Mouse (Mus musculus) frontal cortex, adult 2 months (tissue): ENCODE data around the gene Kcnj9. TPM values are rescaled to one million over a fixed set of nuclear protein-coding genes. Genes with fewer than 3 reads are reported as not detected.
A peak's percentile ranks its signal among the peaks of the same experiment; 100 is the strongest.

ENCODE experiments used
- DNase-seq, 2 experiments: peaks; one replicate each; pipeline ENCODE4 v3.0.0; 2022; ENCODE audit warnings: low spot score in 1 of 2; ENCODE audit errors: extremely low spot score in 1 of 2
- polyA plus RNA-seq: library from polyadenylated mRNA; depleted of rRNA; stranded (reverse); fragments of >200 nt; gene quantifications from 2 replicates; pipeline ENCODE4 v1.2.3, GENCODE M21; 2012

Gene Kcnj9
- polyA plus RNA-seq, 1 experiment, result 102 TPM

DNA sequence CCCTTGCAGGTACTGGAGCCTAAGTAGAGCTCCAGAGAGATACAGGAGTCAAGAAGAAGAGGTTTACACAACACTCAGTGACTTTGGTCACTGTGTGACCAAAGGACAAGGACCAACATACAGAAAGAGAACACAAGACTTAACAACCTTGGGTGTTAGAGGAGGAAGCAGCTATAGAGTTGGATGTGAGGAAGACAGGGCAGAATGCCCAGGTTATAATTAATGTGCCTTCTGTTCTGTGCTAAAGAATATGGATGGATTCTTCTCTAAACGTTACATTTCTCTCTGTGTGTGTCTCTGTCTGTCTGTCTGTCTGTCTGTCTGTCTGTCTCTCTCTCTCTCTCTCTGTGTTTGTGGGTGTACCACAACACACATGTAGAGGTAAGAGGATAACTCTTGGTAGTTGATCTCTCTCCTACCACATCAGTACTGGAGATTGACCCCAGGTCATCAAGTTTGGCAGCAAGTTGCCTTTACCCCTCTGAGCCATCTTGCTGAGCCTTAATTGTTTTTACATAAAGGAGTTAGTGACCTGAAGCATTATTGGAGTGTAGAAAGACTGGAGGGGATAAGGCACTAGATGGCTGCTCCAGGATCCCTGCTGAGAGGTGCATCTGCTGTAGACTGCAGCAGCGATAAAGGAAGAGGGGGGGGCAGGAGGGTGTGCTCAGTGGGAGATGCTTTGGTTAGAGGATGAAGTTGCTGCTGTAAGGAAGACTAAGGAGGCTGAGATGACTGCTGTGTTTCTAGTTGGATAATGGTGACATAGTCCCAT, 8.5 kb upstream of the Kcnj9 start:
- DNase-seq, result no peak

DNA sequence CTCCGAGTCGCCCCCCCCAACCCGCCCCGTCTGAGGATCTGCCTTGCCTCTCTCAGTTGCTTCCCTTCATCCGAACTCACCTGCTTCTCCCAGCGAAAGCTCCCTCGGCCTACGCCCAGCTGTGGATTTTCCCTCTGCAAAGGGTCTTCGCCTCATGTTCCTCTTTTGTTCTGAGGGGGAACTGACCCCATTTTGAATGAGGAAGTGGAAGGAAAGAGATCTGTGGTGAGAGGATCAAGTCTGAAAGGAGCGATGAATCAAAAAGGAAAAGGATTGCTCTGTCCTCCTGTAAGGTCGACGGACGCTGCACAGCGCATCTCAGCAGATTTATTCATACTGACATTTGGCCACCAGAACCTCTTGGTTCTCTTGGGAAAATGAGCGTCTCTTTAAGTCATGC, 6.7 kb upstream of the Kcnj9 start:
- DNase-seq, result no peak

DNA sequence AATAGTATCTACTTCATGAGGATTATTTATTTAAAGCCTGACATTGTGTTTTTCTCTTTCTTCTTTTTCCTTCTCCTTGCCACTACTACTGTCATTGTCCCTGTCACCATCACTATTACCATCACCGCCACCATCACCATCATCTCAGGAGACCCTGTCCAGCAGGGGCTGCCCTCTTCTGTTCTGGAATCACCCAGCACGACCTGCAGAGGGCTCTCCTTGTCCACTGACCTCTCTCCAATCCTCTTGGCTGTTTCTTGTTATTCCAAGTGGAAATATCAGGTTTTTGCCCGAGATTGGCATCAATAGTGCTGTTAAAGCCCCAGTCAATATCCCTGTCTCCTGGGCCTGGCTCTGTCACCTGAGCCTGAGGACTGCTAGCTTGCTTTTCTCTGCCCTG, 4.4 kb upstream of the Kcnj9 start:
- DNase-seq, result no peak

DNA sequence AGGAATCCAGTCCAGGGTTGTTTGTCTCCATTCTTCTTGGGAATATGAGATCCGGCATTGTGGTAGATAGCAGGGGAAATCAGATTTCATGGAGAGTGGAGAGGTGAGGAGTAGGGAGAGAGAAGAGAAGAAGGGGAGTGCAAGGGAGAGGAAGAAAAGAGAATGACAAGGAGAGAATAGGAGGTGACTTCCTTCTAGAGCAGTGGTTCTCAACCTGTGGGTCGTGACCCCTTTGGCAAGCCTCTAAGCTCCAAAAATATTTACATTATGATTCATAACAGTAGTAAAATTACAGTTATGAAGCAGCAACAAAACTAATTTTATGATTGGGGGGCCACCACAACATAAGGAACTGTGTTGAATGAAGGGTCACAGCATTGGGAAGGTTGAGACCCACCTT, 3.8 kb upstream of the Kcnj9 start:
- DNase-seq, result no peak

DNA sequence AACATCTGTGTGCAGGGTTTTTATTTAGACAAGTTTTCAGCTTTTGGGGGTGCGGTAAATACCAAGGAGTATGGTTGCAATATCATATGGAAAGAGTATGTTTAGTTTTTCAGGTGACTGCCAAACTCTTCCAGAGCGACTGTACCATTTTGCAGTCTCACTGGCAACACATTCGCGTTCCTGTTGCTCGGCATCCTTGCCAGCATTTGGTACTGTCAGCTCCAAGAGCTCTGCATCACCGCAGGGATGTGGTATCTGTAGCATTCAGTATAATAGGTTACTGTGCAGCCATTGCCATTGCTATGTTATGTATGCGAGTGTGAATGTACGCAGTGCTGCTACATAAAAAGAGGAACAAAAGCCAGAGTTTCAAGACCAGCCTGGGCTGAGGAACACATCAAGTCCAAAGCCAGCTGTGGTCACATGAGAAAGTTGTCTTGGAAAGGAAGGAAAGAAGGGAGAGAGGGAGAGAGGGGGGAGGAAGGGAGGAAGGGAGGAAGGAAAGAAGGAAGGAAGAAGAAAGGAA, 2.4 kb upstream of the Kcnj9 start:
- DNase-seq, result peak in 1 of 2 experiments; percentile 51

DNA sequence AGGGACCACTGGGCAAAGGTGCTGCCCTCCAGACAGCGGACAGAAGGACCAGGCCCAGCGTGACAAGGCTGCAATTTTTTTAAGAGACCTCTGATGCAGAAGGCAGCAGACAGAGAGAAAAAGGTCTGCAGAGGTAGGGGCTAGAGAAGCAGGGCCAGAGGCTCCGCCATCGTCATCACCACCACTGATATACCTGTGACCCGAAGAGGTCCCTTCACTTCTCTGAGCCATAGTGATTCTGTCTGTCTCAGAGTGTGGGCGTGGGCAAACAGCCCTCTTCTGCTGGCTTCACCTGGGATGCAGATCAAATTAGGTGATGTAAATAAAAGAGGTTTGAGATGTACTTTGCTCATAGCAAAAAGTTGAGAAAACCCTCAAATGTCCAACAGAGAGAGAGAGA, 498 bp upstream of the Kcnj9 start:
- DNase-seq, result no peak

DNA sequence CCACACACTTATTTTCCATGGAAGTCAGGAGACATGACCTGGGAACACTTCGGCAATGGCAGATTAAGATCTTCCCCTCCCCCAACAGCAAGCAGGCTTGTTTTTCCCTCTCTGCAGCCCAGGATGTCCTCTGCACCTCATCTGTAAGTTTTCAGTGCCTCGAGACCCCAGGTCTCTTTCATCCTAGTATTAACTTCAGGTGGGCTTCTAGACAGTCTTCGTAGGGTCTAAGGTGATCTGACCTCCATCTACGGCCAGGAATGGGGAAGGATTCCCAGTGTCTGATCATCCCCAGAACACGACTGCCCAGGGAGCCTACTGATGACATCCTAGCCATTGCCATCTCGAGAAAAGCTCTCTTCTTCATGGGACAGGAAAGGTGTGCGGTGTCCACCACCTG, 657 bp downstream of the Kcnj9 start:
- no peak for DNase-seq

DNA sequence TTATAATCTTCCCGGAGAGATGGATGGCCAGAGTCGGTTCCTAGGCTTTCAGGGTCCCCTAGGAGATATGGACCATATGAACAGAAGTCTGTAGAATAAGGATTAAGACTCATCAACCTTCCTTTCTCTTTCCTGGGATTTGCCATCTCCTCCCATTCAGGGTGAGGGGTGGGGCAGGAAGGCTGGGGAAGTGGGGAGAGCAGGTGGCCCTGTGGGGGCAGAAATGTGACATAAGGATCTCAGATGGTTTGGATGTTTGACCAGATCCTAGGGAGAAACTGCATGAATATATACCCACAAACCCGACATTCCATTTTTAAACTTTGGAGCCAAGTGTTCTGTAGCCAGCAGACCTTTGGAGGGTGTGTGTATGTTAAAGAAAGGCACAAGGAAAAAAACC, 1.1 kb downstream of the Kcnj9 start:
- DNase-seq, result no peak

DNA sequence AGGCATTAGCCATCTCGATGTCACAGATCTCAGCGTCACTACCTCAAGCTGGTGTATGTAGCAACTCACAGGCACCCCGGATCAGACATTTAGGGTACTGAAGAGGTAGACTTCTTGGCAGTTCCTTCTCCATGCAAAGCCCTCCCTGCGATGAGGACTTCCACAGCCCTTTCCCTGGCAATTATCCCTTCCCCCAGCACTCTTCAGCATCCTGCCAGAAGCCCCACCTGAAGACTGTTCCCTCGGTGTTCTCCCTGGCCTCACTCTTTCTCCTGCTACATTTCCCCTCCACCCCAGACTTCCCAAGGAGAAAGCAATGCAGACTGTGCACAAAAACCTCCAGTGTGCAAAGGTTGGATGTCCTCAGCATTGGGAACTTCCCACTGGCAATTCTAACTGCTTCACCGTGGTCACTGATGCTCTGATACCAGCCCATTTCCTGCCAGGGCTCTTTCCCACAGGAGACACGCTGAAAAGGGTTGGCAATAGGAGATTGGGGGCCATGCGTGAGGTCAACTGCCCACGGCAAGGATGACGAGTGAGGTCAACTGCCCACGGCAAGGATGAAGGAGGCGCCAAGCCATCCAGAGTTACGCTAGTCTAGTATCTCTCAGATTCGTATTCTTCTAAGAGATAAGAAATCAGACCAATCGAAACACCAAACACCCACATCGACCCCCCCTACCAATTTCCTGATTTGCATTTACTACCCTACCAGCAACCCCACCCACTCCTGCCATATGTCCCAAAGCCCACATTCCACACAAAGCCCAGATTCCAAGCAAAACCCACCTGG, 1.7 kb downstream of the Kcnj9 start:
- peak in 1 of 2 experiments; percentile 74 for DNase-seq

DNA sequence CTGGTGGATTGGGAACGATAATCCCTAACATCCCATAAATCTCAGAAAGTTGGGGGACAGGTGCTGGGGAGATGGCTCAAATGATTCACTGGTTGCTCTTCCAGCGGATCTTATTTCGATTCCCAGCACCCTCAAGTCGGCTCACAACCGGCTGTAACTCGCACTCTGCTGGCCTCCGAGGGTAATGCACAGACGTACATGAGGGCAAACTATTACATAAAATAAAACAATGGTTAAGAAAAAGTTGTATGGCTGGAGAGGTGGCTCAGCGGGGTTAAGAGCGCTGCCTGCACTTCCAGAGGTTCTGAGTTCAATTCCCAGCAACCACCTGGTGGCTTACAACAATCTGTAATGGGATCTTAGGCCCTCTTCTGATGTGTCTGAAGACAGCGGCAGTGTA, 2.4 kb downstream of the Kcnj9 start:
- no peak for DNase-seq

DNA sequence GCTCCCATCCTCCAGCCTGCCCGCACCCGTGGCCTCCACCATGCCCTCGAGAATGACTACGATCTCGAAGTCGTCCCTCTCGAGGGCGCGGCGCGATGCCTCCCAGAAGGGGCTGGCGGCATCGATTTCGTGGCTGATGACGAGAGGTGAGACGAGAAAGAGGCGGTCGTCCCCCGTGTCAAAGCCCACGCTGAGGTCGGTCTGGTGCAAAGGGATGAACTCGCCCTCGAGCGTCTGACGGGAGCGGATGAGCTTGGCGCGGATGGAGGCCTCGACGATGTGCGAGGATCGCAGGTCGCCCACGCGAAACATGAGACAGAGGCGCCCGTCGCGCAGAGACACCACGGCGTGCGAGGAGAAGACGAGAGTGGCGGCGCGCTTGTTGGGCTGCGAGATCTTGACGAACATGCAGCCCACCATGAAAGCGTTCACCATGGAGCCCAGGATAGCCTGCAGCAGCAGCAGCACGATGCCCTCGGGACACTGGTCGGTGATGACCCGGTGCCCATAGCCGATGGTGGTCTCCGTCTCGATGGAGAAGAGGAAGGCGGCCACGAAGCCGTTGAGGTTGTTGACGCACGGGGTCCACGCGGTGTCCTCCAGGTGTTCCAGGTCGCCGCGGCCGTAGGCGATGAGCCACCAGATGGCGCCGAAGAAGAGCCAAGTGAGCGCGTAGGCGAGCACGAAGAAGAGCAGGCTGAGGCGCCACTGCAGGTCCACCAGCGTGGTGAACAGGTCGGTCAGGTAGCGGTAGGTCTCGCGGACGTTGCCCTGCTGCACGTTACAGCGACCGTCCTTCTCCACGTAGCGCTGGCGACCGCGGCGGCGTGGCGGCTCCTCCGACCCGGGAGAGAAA, 3.2 kb downstream of the Kcnj9 start:
- DNase-seq, result peak in 1 of 2 experiments; percentile 76

DNA sequence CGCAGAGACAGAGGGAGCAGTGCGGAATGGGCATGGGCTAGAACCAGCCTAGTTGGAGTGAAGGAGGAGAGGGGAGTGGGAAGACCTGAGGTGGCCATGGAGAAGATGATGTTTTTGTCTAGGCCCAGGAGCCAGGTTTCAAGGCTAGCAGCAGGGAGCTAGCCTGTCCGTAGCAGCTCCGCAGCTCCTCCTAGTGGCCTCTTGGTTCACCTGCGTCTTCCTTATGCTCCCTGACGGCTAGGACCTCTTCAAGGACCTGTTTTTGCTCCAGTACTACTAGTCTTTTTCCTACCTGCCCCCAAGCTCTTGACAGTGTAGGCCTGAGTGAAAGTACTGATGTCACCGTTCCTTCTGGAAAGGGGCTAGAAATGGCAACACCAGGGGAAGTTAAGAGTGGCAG, 4.4 kb downstream of the Kcnj9 start:
- peak in 1 of 2 experiments; percentile 88 for DNase-seq

DNA sequence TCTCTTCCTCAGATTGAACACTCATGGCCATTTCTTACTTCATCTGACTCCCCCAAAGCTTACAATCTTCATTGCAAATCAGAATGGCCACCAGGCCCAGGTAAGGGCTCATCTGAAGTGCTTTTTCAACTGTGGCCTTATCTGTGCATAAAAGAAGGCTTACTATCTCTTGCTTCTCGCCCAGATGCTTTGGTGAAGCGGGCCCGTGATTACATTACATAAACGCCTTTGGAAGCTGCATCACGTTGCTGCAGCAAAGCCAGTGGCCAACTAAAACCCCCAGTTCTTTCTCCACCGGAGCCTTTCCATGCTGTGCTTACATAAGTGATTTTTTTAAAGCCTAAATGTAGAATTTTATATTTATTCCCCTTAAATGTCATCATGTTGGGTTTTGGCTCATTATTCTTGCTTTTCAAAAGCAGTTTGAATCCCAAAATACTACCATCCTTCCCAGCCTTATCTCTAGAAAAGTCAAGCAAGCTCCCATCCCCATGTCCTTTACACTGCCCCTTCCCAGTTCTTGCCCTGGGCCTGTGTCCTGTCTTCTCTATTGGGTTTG, 5.2 kb downstream of the Kcnj9 start:
- peak; percentile 84 to 85 for DNase-seq

DNA sequence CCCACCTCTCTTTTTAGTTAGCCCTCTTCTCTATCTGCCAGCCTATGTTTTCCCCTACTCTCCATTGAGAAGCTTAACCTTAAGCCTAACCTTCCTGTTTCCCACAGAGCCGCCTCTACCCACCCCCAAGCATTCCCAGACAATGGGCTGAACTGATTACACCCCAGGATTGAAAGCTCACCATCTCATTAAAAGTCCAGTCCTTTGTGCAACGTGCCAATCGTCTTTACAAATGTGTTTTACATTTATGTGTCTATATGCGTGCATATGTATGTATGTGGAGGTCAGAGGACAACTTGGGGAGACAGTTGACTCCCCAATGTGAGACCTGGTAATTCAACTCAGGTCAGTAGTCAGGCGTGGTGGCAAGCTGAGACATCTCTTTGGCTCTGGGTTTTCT, 5.8 kb downstream of the Kcnj9 start:
- no peak for DNase-seq

DNA sequence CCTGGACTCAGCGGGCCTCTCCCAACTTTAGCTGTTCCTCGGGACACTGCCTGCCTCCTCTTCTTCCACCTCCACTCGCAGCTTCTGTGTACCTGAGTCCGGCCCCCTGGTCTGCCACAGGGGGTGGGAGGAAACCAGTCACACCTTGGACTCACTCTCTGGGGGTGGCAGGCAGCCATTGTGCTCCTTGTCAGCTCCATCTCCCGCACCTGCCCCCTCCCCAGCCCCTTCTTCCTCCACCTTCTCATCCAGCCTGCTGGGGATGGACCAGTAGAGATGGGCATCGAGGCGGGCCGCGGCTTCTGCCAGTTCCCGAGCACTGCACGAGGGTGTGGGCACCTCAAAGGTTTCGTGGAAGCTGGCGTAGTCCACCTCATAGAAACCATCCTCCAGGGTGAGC, 6.4 kb downstream of the Kcnj9 start:
- peak in 1 of 2 experiments; percentile 13 for DNase-seq

DNA sequence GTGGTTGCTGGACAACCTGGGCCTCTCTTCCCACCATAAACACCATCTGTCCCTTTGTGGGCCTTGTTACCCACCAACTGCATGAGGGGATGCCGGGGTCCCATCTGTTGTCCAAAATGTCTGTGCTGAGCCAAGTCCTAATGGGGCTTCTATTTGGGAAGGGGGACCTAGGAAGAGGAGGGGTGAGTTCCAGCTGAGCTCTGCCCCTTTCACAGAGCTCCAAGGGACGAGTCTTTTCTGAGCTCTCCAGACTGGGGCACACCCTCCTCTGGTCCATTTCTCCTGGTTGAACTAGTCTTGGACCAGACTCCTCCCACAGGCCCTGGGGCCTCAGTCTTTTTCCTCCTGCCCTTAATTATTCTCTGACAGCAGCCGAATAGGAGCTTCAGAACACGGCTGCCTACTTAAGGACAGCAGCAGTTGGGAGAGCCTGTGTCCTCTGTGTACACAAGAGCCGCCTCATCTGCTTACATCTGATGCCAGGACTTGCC, 9.2 kb downstream of the Kcnj9 start:
- peak in 1 of 2 experiments; percentile 63 for DNase-seq

DNA sequence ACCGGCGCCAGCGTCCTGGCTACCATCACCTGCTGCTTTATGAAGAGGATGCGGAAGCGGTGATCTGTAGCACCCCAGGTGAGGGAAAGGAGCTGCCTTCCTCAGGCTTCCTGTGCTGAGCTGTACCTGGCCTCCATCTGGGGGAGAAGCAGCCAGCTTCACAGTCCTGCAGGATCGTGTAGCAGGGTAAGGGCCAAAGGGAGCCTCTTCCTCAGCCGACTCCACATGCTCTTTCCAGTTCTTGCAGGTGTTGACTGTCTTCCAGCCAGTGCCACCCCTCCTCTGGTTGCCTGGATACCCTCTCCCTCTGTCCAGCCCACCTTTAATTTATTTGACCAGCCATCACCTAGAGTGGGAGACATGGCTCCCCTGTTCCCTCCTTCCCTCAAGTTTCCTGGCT, 9.8 kb downstream of the Kcnj9 start:
- DNase-seq, result peak in 1 of 2 experiments; percentile 43

DNA sequence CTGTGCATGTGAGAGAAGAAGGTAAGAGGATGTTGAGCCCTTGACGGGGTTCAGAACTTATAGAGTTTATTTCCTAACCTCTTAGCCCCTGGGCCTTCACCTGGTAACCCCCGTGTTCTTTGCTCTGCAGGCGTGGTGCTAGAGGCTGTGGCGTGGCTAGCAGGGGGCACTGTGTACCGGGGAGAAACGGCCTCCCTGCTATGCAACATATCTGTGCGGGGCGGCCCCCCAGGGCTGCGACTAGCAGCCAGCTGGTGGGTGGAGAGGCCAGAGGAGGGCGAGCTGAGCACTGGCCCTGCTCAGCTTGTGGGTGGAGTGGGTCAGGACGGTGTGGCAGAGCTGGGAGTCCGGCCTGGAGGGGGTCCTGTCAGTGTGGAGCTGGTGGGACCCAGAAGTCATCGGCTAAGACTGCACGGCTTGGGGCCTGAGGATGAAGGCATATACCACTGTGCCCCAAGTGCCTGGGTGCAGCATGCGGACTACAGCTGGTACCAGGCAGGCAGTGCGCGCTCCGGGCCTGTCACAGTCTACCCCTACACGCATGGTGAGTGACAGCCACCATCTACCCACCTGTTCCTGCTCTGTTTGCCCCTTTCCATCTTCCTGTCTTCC, 10.6 kb downstream of the Kcnj9 start:
- peak in 1 of 2 experiments; percentile 62 for DNase-seq

DNA sequence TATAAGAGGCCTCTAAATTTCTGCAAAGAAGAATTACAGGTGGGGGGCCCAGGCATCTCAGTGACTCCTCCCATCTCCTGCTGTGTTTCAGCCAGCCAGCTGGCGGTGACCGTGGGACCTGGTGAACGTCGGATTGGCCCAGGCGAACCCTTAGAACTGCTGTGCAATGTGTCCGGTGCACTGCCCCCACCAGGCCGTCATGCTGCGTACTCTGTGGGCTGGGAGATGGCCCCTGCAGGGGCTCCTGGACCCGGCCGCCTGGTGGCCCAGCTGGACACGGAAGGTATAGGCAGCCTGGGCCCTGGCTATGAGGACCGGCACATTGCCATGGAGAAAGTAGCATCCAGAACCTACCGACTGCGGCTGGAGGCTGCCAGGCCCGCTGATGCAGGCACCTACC, 11.2 kb downstream of the Kcnj9 start:
- no peak for DNase-seq

DNA sequence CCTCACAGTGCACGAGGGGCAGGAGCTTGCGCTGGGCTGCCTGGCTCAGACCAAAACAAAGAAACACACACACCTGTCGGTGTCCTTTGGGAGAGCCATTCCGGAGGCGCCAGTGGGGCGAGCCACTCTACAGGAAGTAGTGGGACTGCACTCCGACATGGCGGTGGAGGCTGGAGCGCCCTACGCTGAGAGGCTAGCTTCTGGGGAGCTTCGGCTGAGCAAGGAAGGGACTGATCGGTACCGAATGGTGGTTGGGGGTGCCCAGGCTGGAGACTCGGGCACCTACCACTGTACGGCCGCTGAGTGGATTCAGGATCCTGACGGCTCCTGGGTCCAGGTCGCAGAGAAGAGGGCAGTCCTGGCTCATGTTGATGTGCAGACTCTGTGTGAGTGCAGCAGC, 11.7 kb downstream of the Kcnj9 start:
- no peak for DNase-seq
